Mouse (Mus musculus): ENCODE results near the gene 6030468B19Rik. TPM values are rescaled to one million over a fixed set of nuclear protein-coding genes. Genes with fewer than 3 reads are reported as not detected.

Gene 6030468B19Rik
- polyA plus RNA-seq (2015; fragmentation: Nextera tagmentation; extraction: Ambion mirVana) = 1.8 and 2.9 TPM in 2 replicates

DNA sequence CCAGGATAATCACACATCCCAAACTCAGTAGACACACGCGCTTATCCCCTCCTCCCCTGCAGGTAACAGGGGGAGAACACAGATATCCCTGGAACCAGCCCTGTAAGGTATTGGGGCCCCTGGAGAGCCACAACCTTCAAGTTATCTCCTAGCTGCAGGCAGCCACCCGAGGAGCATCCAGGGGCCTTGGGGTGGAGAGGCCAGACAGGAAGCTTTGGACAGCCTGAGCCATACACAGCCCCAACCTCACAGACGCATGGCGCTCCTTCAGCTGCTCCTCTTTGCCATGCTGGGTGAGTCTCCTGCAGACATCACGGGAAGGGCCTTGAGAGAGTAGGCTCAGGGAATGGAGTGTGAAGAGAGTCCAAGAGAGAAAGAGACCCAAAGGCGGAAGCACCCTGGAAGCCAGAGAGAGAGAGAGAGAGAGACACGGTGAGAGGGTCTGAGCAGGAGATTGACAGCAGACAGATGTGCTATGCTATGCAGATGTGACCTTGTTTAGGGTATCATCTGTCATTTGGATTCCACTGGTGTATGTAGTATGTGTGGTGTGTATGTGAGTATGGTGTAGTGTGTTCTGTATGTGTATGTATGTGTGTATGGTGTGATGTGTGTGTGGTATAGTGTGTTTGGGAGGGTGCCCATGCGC, at the start of gene 6030468B19Rik:
Gene 6030468B19Rik (plus strand): TSS at position 150 of the 649 bp plus-strand sequence.

DNA sequence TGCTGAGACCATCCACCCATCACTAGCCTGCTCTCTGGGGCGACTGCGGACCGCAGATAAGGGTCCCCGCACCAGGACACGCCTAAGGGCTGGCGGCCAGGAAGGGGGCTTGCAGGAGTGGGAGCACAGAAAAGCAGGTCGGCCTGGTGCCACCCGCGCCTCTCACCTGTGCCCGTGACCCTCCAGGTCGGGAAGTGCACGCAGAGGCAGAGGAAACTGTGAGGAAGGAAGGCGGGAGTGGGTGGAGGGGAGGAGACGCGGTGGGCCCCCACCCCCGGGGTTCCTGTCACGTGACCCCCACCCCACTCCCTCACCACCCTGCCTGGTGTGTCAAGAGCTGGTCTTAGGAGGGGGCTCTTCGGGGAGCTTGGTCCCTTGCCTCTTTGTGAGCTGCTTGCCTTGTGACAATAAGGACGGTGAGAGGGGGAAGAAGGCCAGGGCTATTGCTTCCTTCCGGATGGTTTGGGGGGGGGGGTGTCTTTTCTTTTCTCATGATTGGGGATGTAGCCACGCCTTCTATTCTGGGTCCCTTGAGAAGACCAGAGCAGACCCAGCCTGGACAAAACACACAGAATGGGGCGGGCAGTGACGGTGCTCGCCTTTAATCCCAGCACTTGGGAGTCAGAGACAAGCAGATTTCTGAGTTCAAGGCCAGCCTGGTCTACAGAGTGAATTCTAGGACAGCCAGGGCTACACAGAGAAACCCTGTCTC, 15.3 kb upstream of the 6030468B19Rik start, which contains the start of the genes Tmc8 and Tmc6:
Gene Tmc8 (plus strand): TSS at position 84 of the 712 bp plus-strand sequence.
Gene Tmc6 (minus strand): TSS at position 206 of the 712 bp plus-strand sequence.

DNA sequence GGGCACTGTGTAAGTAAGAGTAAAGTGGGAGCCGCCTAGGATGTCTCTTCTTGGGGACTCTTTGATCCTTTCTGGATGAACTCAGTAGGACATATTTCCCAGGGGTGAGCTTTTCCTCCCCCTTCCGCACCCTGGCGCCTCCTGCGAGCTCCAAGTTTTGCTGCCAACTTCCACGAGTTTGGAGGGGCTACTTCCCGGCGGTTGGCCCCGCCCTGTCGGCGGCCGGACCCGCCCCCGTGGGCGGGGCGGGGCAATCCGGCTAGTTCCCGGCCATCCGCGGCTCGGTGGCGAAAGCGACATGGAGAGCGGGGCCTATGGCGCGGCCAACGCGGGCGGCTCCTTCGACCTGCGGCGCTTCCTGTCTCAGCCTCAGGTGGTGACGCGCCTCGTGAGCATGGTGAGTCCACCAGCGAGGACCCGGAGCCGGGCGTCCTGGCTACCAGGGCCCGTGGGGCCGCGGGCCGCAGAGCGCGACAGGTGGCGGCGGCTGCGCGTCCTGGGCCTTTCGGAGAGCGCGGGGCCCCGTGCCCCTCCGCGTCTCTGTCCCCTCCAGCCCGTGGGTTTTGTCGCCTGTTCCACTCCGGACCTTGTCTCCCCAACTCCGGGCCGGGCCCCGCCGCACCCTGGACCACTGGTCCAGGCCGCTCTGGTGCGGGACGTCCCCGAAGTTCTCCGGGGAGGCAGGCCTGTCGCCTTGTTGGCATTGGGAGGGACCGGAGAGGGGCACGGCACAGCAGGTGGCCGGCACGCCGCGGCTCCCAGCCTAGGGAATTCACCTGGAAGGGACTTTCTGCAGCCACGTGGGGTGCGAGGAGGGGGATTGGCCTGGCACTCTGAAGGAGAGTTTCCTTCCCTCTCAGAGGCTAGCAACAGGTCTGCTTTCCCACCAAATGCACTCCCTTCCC, 12.2 kb downstream of the 6030468B19Rik start, which contains the start of the genes Gm20708 and Syngr2:
Gene Gm20708 (plus strand): TSS at position 262 of the 905 bp plus-strand sequence.
Gene Syngr2 (plus strand): TSS at position 262 of the 905 bp plus-strand sequence.

DNA sequence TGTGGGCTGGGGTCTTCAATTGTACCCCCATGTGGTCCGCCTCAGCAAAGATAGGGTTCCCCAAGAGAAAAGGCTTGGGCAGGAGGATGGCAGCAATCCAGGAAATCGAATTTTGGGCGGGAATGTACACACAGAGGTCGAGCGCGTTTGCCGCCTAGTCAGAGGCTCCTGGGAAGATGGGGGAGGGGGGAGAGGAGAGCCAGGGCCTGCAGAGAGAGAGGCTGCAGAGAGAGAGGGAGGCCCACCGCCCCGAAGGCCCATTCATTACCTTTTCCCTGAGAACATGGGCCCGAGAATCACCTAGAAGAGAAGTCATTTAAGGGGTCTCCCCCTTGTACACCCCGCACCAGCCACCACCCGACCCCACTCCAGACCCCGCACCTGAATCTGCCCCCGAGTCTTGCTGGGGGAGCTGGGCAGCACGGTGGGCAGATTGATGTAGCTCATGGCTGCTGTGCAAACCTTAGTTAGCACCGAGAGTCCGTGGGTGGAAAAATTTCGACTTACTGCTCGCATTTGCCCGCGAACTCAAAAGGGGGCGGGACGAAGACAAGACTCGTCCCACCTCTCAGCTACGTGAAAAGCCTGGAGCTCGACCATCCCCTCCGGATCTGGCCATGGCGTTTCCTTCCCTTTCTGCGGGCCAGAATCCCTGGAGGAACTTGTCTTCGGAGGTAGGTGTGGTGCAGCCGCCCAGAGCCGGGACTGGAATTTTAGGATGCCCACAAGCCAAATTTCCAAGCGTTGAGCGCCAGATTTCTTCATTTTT, 28.1 kb downstream of the 6030468B19Rik start, which contains the start of the genes Afmid and Tk1:
Gene Afmid (plus strand): TSS at position 592 of the 769 bp plus-strand sequence.
Gene Tk1 (minus strand): TSS at position 760 of the 769 bp plus-strand sequence.

DNA sequence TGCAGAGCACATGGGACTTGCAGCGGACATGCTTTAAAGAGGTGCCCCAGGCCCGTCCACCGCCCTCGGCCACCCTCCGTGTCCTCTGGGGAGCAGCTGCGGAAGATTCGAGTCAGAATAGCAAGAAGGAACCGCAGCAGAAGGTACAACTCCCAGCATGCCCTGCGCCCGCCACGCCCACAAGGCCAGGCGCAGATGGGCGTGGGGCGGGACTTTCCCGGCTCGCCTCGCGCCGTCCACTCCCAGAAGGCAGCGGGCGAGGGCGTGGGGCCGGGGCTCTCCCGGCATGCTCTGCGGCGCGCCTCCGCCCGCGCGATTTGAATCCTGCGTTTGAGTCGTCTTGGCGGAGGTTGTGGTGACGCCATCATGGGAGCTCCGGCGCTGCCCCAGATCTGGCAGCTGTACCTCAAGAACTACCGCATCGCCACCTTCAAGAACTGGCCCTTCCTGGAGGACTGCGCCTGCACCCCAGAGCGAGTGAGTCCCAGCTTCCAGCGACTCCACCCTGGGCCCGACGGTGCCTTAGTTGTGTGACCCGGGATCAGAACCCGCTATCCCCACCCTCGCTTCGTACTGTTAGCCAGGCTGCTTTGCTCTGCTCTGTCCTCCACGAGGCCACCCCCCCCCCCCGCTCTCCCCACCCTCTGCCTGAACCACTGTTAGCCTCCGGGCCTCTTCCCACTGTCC, 51.7 kb downstream of the 6030468B19Rik start, which contains the start of gene Birc5:
Gene Birc5 (plus strand): TSS at position 267 of the 687 bp plus-strand sequence.

Other genes with a start within 250 kb of the 6030468B19Rik start
- 6.2 and 7.7 TPM in 2 replicates for gene Tnrc6c, start 143.4 kb upstream of the 6030468B19Rik start, polyA plus RNA-seq (2015; fragmentation: Nextera tagmentation; extraction: Ambion mirVana)
- 1.7 and 2.4 TPM in 2 replicates for gene Tmc8, start 15.6 kb upstream of the 6030468B19Rik start, polyA plus RNA-seq (2015; fragmentation: Nextera tagmentation; extraction: Ambion mirVana)
- gene Tmc6, start 15.5 kb upstream of the 6030468B19Rik start, polyA plus RNA-seq (2015; fragmentation: Nextera tagmentation; extraction: Ambion mirVana) = 14.8 and 32.8 TPM in 2 replicates
- gene Gm20708, start 12.0 kb downstream of the 6030468B19Rik start, polyA plus RNA-seq (2015; fragmentation: Nextera tagmentation; extraction: Ambion mirVana) = 0.27 and 0.35 TPM in 2 replicates
- 59.1 and 107 TPM in 2 replicates for gene Syngr2, start 12.0 kb downstream of the 6030468B19Rik start, polyA plus RNA-seq (2015; fragmentation: Nextera tagmentation; extraction: Ambion mirVana)
- gene Afmid, start 28.3 kb downstream of the 6030468B19Rik start, polyA plus RNA-seq (2015; fragmentation: Nextera tagmentation; extraction: Ambion mirVana) = 6.8 and 10.0 TPM in 2 replicates
- 50.7 and 58.9 TPM in 2 replicates for gene Tk1, start 28.4 kb downstream of the 6030468B19Rik start, polyA plus RNA-seq (2015; fragmentation: Nextera tagmentation; extraction: Ambion mirVana)
- 81.9 and 86.7 TPM in 2 replicates for gene Birc5, start 51.6 kb downstream of the 6030468B19Rik start, polyA plus RNA-seq (2015; fragmentation: Nextera tagmentation; extraction: Ambion mirVana)
- not detected in 2 replicates for gene Tmem235, start 63.1 kb downstream of the 6030468B19Rik start, polyA plus RNA-seq (2015; fragmentation: Nextera tagmentation; extraction: Ambion mirVana)
- gene Tha1, start 75.8 kb downstream of the 6030468B19Rik start, polyA plus RNA-seq (2015; fragmentation: Nextera tagmentation; extraction: Ambion mirVana) = 8.6 and 17.1 TPM in 2 replicates
- gene Socs3, start 172.4 kb downstream of the 6030468B19Rik start, polyA plus RNA-seq (2015; fragmentation: Nextera tagmentation; extraction: Ambion mirVana) = 11.2 and 13.8 TPM in 2 replicates
- 29.1 and 35.0 TPM in 2 replicates for gene Pgs1, start 188.6 kb downstream of the 6030468B19Rik start, polyA plus RNA-seq (2015; fragmentation: Nextera tagmentation; extraction: Ambion mirVana)